Mouse (Mus musculus): ENCODE results near the gene Katnb1.

Gene Katnb1

DNA sequence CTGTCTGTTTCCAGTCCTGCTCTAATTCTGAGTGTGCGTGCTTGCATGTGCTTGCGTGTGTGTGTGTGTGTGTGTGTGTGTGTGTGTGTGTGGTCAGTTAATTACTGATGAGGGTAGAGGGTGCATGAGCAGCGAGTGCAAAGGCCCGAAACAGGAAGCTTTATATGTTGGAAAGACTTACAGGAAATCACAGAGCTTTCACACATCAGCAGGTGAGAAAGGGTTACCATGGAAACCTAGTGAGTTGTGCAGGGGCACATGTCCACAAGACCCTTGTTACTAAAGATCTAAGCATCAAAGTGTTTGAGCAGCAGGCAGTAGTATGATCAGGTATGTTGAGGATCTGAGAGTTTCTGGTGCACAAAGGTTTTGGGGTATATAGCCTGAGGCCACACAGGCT lies 3.3 kb downstream of the Katnb1 start:
- in situ Hi-C loops (cut with MboI, MseI) = loop anchor here (10.0 kb wide), 1 partner anchor 721 kb away; the partner anchor contains the start of gene Cnot1

DNA sequence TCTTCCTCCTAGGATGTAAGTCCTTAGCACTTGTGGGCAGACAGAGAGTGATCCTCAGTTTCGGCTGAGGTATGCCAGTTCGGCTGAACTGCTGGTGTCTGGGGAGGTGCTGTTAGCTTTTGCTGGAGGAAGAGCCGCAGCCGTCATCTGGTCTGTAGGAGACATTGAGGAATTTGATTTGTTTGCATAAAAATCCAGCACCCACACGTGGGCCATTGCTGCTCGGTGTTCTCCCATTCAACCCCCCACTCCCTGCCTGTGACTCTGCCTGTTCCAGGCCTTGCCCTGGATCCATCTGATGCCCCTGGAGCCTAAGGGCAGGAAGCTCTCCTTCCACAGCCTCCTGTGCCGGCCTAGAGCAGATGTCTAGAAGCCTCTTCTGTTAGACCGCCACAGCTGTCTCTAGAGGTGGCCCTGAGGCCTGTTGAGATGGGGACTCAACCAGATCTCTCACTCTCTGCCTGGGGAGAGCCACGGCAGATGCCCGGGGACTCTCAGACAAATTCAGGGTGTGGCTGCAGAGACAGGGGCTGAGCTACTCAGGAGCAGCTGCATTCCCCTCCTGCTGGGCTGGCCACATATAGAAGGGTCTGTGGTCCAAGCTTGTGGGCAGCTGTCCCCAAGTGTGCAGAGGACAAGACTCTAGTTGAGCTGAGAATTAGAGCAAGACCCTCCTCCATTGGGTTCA lies 3.9 kb downstream of the Katnb1 start:
- in situ Hi-C loops (cut with MboI, MseI) = loop anchor here (10.0 kb wide), 1 partner anchor 720 kb away; the partner anchor contains the start of gene Cnot1

DNA sequence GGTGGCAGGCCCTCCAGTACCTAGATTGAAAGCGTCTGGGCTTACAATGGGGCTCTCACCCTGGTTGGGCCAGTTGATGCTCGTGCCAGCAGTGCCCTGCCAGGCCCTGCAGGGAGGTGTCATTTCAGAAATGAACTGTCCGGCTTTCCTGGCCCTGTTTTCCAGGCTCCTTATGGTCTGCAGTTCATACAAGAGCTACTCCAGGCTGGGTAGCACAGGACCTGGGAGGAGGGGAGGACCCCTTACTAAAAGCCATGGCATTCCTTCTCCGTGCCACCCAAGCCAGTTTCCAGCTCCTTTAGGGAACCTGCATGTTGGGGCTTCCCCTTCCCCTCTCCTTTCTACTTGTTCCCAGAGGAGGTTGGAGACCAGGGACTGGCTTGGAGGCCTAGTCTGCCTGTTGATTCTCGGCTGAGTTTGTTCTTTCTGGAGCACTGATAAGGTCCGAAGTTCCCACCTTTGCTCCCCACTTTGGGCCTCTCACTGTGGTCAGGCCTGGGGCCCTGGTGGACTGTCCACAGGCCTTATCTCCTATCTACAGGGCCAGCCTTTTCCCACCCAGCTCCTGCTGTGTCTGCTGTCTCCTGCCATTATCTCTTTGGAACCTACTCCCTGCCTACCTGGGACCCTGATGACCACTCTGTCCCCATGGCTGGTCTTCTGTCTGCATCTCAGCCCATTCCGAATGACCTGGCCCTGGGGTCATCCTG lies 4.6 kb downstream of the Katnb1 start:
- in situ Hi-C loops (cut with MboI, MseI) = loop anchor here (10.0 kb wide), 1 partner anchor 719 kb away; the partner anchor contains the start of gene Cnot1

DNA sequence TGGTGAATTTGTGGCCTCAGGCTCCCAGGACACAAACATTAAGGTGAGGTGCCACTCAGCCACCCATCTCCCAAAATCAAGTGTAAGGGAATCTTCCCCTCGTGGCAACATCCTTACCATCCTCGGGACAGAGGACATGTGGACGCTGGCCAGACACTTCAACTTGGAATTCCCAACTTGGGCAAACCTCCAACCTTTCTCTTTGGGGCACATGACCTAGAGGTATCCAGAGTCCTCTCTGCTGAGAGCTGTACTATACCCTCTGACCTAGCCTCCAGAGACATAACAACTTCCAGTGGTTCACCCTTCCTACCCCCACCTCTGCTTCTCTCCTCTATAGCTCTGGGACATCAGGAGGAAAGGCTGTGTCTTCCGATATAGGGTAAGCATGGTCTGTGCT lies 12.6 kb downstream of the Katnb1 start:
- in situ Hi-C loops (cut with MboI, MseI) = no loop called here

DNA sequence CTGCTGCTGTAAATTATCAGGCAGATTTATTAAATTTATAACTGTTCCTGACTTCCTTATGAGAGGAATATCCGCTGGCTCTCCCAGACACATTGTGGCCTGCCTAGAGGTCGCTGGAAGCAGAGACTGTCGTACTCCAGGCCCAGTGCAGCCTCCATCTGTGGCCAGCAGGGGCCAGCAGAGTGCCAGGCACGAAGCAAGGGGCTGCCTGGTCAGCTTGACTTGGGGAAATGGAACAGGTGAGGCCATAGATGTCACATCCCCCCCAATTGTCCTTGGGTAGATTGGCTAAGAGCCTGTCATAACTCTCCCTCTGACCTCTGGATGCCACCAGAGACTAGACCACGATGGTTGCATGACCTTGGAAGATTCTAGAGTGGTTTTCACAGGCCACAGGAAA lies 18.0 kb downstream of the Katnb1 start:
- in situ Hi-C loops (cut with MboI, MseI) = no loop called here

DNA sequence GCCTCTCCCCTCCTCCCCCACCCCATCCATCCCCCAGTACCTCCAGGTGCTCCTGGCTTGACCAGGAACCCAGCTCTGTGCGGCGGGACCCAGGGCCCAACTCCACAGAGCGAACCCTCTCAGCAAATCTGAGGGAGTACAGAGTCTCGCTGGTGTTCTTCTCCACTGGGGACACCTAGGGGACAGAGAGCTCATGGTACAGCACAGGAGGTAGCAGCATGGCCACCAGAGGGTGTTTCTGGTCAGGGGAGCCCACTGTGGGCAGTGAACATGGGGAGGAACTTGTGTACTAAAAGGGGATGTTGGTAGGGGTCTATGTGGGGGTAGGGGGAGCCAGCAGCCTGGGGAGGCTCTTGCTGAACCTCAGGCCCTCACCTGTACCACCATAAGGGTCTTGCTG lies 21.0 kb downstream of the Katnb1 start:
- in situ Hi-C loops (cut with MboI, MseI) = no loop called here

DNA sequence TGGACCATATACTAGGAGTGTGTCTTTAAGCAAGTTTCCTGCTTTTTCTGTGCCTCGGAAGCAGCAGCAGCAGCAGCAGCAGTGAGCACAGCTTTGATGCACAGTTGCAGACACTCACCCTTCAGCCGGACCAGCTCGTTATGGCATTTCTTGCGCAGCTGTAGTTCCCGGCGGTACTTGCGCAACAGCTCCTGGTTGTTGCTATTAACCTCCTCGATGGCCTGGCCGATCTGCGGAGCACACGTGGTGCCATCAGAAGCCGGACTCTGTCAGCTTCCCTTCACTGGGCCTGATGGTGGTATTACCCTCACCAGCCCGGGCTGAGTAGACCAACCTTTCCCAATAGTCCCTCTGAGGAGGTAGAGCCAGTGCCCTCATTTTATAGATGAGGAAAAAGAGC lies 26.3 kb downstream of the Katnb1 start:
- in situ Hi-C loops (cut with MboI, MseI) = no loop called here

DNA sequence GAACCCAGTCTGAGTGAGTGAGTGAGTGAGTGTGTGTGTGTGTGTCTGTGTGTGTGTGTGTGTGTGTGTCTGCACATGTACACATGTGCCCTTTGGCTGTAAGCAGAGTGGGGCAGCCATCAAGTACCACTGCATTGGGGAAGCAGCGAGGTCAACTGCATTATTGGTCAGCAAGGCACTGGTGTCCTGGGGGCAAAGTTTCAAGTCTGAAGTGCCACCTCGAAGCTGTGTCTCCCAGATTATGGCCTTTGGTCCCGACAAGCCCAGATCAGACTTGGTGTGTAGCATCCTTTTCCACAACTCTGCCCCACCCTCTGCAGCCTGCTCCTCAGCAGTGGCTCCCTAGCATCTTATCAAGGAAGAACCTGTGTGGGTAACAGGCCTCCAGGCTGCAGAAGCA lies 31.6 kb downstream of the Katnb1 start:
- in situ Hi-C loops (cut with MboI, MseI) = loop anchor here (5.0 to 10.0 kb wide), 2 partner anchors 95 to 1092 kb away; no protein-coding TSS in a partner anchor

DNA sequence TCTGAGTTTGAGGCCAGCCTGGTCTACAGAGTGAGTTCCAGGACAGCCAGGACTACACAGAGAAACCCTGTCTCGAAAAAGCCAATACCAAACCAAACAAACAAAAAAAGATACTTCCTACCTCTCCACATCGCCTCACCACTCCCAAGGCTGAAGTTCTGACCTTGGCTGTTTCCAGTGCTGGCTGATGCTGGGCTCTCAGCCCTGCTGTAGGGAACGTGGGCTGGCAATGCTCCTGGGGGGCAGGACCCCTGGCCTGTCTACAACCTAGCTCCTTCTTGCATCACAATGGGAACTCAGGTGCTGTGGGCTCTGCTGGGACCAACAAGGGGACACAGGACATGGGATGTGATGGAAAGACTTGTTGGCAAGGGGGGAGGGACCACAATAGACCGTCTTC lies 32.1 kb downstream of the Katnb1 start:
- in situ Hi-C loops (cut with MboI, MseI) = loop anchor here (5.0 to 10.0 kb wide), 2 partner anchors 94 to 1092 kb away; no protein-coding TSS in a partner anchor

DNA sequence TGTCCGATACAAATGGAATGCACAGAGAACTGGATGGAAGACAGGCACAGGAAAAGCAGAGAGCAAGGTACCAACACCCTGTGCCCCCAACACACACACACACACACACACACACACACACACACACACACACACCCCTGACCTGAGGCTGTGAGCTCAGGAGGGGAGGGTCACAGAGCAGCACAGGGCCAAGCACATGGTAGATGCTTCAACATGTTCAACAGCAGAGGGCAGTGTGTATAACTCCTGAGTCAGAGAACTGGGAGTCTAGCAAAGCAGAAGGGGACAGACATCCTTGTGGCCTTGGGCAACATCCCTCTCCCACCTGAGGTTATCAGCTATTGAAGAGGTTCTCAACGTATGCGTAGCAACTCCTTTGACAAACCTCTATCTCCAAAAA lies 32.8 kb downstream of the Katnb1 start:
- in situ Hi-C loops (cut with MboI, MseI) = loop anchor here (5.0 to 10.0 kb wide), 2 partner anchors 94 to 1091 kb away; no protein-coding TSS in a partner anchor

DNA sequence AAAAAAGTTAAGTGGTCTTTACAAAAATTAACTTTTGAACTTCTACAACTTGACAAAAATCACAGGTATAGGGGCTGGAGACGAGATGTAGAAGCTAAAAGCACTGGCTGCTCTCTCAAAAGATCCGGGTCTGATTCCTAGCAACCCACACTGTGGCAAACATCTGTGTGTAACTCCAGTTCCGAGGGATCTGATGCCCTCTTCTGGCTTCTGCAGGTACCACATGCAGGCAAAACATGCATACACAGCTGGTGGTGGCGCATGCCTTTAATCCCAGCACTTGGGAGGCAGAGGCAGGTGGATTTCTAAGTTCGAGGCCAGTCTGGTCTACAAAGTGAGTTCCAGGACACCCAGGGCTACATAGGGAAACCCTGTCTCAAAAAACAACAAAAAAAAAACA lies 42.5 kb downstream of the Katnb1 start:
- in situ Hi-C loops (cut with MboI, MseI) = no loop called here

DNA sequence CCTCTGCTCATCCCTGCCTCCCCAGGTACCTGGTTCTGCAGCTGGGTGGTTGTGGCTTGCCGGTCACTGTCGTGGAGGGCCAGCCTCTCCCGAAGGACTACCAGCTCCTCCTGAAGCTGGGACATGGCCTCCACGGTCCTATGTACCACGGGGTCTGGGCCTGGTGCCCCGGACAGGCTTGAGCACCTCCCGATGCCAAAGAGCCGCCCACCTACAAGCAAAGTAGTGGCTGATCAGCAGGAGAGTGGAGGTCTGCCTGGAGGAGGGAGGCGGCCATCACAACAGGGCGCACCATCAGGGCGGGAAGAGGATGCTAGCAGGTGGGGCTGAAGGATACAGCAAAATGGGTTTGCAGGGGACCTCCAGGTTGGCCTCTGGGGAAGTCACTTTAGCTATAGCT lies 45.5 kb downstream of the Katnb1 start:
- in situ Hi-C loops (cut with MboI, MseI) = no loop called here

DNA sequence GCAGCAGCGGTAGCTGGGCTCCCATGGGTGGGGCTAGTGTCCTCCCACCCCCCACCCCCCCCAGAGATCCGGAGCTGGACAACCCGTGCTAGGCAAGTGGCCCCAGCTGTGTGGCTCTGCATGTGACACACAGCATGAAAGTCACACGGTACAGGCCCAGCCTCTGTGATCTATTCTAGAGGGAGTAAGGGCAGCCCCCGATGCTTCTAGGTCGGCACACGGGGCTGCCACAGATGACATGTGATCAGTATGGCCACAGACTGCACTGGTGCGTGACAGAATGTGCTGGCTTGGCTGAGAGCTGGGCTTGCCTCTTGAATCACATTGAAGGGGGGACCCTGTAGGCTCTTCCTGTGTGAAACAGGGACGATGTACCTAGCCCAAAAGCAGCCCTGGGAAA lies 46.7 kb downstream of the Katnb1 start:
- in situ Hi-C loops (cut with MboI, MseI) = no loop called here

DNA sequence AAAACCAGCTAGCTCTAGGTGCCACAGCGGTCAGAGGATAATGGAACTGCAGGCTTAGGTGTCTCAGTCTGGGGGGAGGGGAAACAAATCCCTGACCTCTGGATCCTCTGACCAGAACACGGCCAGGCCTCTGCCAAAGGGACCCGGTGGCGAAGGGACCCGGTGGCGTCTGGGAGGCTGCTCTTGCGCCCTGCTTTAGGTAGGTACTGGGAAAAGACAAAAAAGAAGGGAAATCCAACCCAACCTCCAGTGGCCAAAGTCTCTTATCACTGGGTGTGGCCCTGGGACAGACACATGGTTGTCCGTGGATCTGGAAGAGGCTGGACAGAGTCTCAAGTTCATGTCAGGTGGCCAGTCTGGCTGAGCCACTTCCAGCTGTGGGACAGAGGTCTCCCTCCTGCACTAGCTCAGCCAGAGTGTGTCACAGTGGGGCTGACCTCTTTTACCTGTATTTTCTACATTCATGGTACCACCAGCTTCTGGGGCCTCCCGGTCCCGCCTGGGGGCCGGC lies 47.8 kb downstream of the Katnb1 start:
- in situ Hi-C loops (cut with MboI, MseI) = no loop called here

DNA sequence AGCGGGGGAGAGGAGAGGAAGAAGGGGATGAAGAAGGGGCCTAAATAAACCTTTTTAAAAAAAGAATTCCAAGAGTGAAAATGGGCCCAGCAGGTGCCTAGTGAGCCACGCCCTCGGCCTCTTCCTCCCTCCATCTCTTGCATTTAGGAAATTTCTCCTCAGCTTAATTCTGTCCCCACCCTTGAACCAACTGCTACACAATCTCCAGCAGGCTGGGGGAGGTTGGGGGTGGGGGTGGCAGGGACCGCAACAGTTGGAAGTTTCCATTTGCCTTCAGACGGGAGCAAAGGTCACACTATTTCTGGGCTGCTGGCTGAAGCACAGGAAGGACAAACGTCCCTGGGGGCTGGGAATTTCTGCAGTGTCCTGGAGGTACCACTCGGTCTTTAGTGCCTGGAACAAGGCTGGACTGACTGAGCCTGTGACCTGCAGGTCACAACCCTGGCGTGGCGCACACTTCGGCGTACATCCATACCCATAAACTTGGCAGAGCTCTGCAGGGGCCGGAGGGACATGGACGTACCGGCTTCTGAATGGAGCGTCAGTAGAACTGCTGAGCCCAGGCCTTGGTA lies 50.1 kb downstream of the Katnb1 start:
- in situ Hi-C loops (cut with MboI, MseI) = no loop called here

DNA sequence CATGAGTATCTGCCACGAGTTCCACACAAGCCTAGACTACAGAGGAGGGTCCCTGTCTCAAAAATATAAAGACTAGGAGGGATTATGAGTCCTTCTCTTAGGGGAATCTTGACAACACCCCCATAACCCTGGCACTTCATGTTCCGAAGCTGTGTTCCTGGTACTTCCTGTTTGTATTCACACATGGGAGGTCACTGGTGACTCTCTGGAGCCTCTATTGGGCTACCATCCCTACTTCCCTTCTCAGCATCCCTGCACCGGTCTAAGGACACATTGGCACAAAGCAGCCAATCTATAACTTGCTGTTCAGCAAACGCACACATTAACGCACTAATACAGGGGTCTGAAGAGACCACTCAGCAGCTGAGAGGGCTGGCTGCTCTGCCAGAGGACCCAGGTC lies 51.0 kb downstream of the Katnb1 start:
- in situ Hi-C loops (cut with MboI, MseI) = no loop called here

DNA sequence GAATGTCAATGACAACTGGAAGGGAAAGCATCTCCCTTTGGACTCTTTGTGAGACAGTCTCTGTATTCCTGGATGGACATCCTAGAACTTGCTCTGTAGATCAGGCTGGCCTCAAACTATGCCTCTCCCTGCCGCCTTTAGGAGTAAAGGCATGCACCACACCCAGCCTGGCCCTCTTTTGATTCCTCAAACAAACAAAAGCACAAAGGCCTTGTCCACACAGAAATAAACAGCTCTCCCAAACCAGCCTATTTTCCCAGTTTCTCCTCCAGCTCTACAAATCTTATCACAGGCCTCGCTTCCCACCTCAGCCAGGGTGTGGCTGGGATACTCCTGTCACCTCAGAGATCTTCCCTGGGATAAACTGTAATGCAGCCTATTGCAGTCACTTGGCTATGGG lies 53.2 kb downstream of the Katnb1 start:
- in situ Hi-C loops (cut with MboI, MseI) = no loop called here

DNA sequence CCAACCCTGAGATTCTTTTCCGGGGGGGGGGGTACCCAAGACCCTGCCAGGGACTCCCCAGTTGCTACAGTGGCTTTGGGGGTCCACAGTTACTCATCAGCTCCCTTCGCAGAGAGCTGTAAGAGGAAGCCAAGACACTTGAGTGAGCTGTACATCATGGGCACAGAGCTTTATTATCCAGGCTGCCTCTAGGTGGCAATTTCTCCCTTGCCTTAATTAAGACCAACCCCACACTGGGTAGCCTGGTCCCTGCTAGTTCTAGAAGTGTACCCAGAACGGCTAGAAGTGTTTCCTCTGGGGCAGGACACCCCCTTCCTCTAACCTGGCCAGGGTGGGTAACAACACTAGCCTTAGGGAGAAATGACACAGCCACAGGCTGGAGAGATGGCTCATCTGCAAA lies 54.3 kb downstream of the Katnb1 start:
- in situ Hi-C loops (cut with MboI, MseI) = no loop called here

DNA sequence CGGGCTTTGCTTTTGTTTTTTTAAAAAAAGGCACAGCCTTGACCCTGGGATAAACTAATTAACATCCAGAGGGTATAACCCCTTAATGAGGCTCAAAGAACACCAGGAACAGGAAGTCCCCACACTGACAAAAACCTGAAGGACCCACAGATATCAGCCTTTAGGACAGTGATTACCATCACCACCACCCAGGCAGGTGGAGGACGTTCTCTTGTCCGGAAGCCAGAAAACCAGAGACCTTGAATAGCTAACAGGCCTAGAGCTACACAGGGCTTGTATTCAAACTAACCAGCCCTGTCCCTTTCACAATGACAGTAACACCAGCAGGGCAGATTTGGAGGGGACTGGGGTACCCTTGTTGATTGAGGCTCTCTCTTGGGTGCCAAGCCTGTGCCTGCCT lies 55.2 kb downstream of the Katnb1 start:
- in situ Hi-C loops (cut with MboI, MseI) = no loop called here

DNA sequence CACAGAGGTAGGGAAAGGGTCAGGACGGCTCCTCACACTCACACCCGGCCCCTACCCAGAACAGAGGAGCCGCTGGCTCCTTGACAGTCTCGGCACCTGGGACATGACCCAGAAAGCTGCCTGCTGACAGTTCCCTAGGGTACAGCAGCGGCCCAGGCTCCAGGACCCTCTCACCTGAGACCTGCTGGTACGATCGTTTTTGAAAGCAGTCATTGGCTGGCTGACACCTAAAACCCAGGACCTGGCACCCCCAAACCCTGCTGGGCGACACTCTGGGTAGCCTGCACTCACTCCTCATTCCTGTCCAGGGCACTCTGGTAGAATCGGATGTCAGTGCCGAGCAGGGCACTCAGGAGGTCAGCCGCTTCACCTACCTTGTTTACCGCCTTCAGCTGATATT lies 56.2 kb downstream of the Katnb1 start:
- in situ Hi-C loops (cut with MboI, MseI) = no loop called here

DNA sequence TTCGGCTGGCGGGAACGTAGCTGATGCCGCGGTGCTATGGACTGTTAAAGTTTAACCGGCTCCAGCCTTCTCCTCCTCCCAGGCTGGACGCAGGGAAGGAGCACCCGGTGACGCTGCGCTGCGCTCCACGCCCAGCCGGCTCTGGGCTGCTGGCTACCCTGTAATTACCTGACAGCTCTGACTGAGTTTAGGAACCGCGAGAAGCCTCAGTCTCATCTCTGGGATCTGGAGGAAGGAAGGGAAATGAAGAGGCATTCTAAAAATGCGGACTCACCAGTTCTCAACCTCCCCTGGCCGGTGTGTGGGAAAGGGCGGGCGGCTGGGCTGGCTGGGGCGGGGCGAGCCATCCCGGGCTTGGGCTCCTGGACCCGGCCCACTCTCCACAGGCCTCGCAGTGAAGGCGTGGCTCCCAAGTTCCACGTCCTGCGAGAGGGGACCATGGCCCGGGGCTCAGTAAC lies 56.7 kb downstream of the Katnb1 start:
- in situ Hi-C loops (cut with MboI, MseI) = no loop called here

DNA sequence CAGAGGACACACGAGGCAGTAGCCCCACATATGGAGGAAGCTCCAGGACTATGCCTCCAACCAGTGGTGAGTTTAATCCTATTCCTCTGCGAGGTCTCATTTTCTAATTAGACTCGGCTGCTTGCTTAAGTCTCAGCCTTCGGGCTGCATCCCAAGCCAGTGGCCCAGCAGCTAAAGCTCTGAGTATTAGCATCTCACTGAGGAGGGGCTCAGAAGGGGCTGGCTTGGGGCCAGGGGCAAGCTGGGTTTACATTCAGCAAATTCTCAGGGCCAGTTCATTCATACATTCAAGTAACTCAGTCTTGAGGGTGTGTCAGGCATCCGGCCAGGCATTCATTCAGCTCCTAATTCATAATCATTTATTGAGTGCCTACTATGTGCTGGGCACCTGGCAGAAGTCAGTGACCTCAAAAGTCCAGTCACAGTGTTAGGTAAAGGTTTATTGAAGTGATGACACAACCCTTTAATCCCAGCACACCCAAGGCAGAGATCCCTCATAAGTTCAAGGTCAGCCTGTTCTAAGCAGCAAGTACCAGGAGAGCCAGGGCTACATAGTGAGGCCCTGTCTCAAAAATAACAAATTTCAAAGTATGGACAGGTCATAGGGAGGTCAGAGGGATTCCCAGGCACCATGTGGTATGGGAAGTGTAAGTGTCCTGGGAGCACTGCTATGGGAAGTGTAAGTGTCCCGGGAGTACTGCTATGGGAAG lies 57.5 kb downstream of the Katnb1 start:
- in situ Hi-C loops (cut with MboI, MseI) = no loop called here

All from regulatory T cell (primary cell).